Mouse (Mus musculus) CH12.LX (cell line): ENCODE measurements at regions not wholly inside any gene's neighbourhood (a gene's known extent, or its start where the extent isn't known, plus 50 kb on each side); places are given as distances from the start of the nearest gene placed in this dataset.

Experiments
- CHD2 ChIP-seq: IDR thresholded peaks from 2 replicates; pipeline ENCODE4 v1.6.1; 2011; ENCODE audit warnings: low read length, improper control_type of control experiment
- CTCF ChIP-seq, 2 experiments: IDR thresholded peaks in 1 of 2; conservative IDR thresholded peaks in 1 of 2; 2 replicates each; pipeline ENCODE4 v1.5.1; 2011 to 2012; ENCODE audit warnings: low read depth in 2 of 2, low read length in 2 of 2, improper control_type of control experiment in 1 of 2, inconsistent platforms in 1 of 2, mild to moderate bottlenecking in 1 of 2, moderate library complexity in 1 of 2
- EP300 ChIP-seq: IDR thresholded peaks from 2 replicates; pipeline ENCODE4 v1.6.1; 2011; ENCODE audit warnings: low read length, improper control_type of control experiment
- KAT2A ChIP-seq: IDR thresholded peaks from 2 replicates; pipeline ENCODE4 v1.6.1; 2012; ENCODE audit warnings: low read length, improper control_type of control experiment, inconsistent platforms; ENCODE audit not compliant: insufficient replicate concordance
- MAFK ChIP-seq: IDR thresholded peaks from 2 replicates; pipeline ENCODE4 v1.6.1; 2011; ENCODE audit warnings: low read length, improper control_type of control experiment; ENCODE audit not compliant: insufficient replicate concordance
- NELFE ChIP-seq: IDR thresholded peaks from 2 replicates; pipeline ENCODE4 v1.6.1; 2011; ENCODE audit warnings: low read depth, low read length, improper control_type of control experiment
- POLR2A ChIP-seq: IDR thresholded peaks from 2 replicates; pipeline ENCODE4 v1.6.1; 2011; ENCODE audit warnings: low read depth, mild to moderate bottlenecking, improper control_type of control experiment, low read length
- TBP ChIP-seq: conservative IDR thresholded peaks from 2 replicates; pipeline ENCODE4 v1.6.1; 2011; ENCODE audit warnings: low read depth, low read length, improper control_type of control experiment
- USF1 ChIP-seq: IDR thresholded peaks from 2 replicates; pipeline ENCODE4 v1.6.1; 2014; ENCODE audit warnings: low read depth, mild to moderate bottlenecking, inconsistent platforms, low read length, improper control_type of control experiment
- ZC3H11A ChIP-seq: IDR thresholded peaks from 2 replicates; pipeline ENCODE4 v1.6.1; 2012; ENCODE audit warnings: low read depth, mild to moderate bottlenecking, inconsistent platforms, low read length, improper control_type of control experiment
- ZMIZ1 ChIP-seq: IDR thresholded peaks from 2 replicates; pipeline ENCODE4 v1.6.1; 2012; ENCODE audit warnings: low read depth, mild to moderate bottlenecking, inconsistent platforms, low read length, improper control_type of control experiment
- ZNF384 ChIP-seq: IDR thresholded peaks from 2 replicates; pipeline ENCODE4 v1.6.1; 2012; ENCODE audit warnings: low read depth, low read length, improper control_type of control experiment, inconsistent platforms

DNA sequence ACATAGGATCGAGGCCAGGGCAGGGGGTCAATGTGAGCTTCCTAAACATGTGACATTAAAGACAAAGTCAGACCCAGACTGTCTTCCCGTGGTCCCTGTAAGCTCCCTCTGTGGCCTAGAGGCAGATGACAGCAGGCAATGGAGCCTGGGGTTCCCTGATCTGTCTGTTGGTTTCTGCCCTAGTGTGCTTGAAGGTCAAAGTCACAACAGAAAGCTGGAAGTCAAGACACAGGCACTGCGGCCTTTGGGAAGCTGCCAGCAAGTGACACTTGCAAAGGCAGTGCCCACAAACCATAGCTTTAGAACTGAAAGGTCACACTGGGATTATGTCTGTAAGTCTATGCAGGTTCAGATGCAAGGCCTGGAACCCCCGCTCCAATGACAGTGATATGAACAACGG lies 206.0 kb upstream of the Kit start:
- TF ChIP-seq CTCF (conservative IDR thresholded peaks at IDR 0.05 in 1 of 2, IDR thresholded peaks at IDR 0.05 in 1 of 2; ENCODE audit: low read depth in 2 of 2, low read length in 2 of 2) (no peak), POLR2A (no peak), NELFE (no peak), ZMIZ1 (no peak), CHD2 (no peak), EP300 (no peak), ZNF384 (no peak), MAFK (no peak), ZC3H11A (no peak), USF1 (no peak), KAT2A (no peak), TBP (no peak)
